Comparison of ENCODE assay signal across 29 mouse cellular contexts in the genomic region with DNA sequence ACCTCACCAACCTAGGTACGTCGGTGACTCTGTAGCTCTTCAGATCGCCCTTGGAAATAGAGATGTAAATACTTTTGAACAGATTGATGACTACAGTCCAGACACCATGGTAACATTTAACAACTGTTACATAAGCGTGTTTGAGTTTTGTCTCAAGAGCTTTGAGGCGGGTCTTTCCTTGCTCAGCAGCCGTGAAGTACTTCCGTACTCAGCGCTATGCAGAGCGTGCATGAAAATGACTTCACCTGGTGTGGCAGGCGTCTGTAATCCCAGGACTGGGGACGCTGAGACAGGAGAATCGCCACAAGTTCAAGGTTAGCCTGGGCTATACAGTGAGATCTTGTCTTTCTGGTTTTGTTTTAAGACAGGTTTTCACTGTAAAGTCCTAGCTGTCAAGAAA. TPM values are rescaled to one million over a fixed set of nuclear protein-coding genes. Genes with fewer than 3 reads are reported as not detected.
DNase-seq lines count a peak whose midpoint lies in the region; ATAC-seq and TF ChIP-seq lines count a peak whose summit lies in the region.
"Had no signal": no experiment of that assay in that cellular context is flagged by ENCODE, and none has a peak within 500 bp of the region (broad histone marks: within the 10 kb centered on the region; RNA-seq: fewer than 3 reads in every experiment).

No protein-coding gene starts in this region.

- H3K27ac ChIP-seq in lung, embryonic 14.5 days (ENCODE audit: low read depth), result no peak overlapping the region
- H3K27ac ChIP-seq in lung, postnatal 0 days (ENCODE audit: low read length), result no peak overlapping the region
- H3K27ac ChIP-seq in midbrain, embryonic 14.5 days (replicated peaks; ENCODE audit: low read depth, low read length), result no peak overlapping the region
- H3K27ac ChIP-seq in liver, embryonic 11.5 days (ENCODE audit: low read depth, low read length), result no peak overlapping the region
- H3K27ac ChIP-seq: embryonic facial prominence, embryonic 12.5 days; embryonic facial prominence, embryonic 15.5 days; gastrocnemius, adult 2 months; heart, embryonic 15.5 days; hindbrain, embryonic 14.5 days had no signal

- no peak overlapping the region for H3K9ac ChIP-seq in lung, embryonic 14.5 days
- H3K9ac ChIP-seq in lung, postnatal 0 days (replicated peaks; ENCODE audit: low read depth), result no peak overlapping the region
- H3K9ac ChIP-seq in midbrain, embryonic 14.5 days (replicated peaks; ENCODE audit: low read length), result no peak overlapping the region
- no peak overlapping the region for H3K9ac ChIP-seq in liver, embryonic 11.5 days (ENCODE audit: low read depth, low read length)
- H3K9ac ChIP-seq: embryonic facial prominence, embryonic 12.5 days; embryonic facial prominence, embryonic 15.5 days; forebrain, postnatal 0 days; heart, embryonic 12.5 days; heart, embryonic 15.5 days; hindbrain, embryonic 14.5 days had no signal

- TF ChIP-seq CTCF in lung, adult 2 months (IDR thresholded peaks at IDR 0.05; ENCODE audit: insufficient read depth, low read length), result no peak
- no peak for TF ChIP-seq CTCF in lung, embryonic 14.5 days (IDR thresholded peaks at IDR 0.05; ENCODE audit: low read depth)
- no peak for TF ChIP-seq CTCF in lung, postnatal 0 days (IDR thresholded peaks at IDR 0.05)

- no peaks in the 10 kb centered on the region for H3K9me3 ChIP-seq in lung, embryonic 14.5 days (ENCODE audit: low read depth, low read length)
- H3K9me3 ChIP-seq in lung, postnatal 0 days (ENCODE audit: low read length), result no peaks in the 10 kb centered on the region
- no peaks in the 10 kb centered on the region for H3K9me3 ChIP-seq in midbrain, embryonic 14.5 days (ENCODE audit: control insufficient read depth, low read length)
- H3K9me3 ChIP-seq in liver, embryonic 11.5 days (ENCODE audit: control insufficient read depth, low read length), result no peaks in the 10 kb centered on the region
- H3K9me3 ChIP-seq: embryonic facial prominence, embryonic 12.5 days; embryonic facial prominence, embryonic 15.5 days; heart, embryonic 12.5 days; heart, embryonic 15.5 days had no signal

- H3K4me1 ChIP-seq in lung, adult 2 months (ENCODE audit: control insufficient read depth, insufficient read depth, low read length), result no peaks in the 10 kb centered on the region
- H3K4me1 ChIP-seq in lung, embryonic 14.5 days (ENCODE audit: insufficient read depth), result no peaks in the 10 kb centered on the region
- no peaks in the 10 kb centered on the region for H3K4me1 ChIP-seq in lung, postnatal 0 days (ENCODE audit: insufficient read depth, low read depth, low read length)
- H3K4me1 ChIP-seq in midbrain, embryonic 14.5 days (ENCODE audit: control insufficient read depth, insufficient read depth, low read length), result no peaks in the 10 kb centered on the region
- no peaks in the 10 kb centered on the region for H3K4me1 ChIP-seq in liver, embryonic 11.5 days (replicated peaks; ENCODE audit: control insufficient read depth, insufficient read depth, low read length)
- H3K4me1 ChIP-seq: embryonic facial prominence, embryonic 12.5 days; embryonic facial prominence, embryonic 15.5 days; heart, embryonic 12.5 days; heart, embryonic 15.5 days had no signal

- H3K4me2 ChIP-seq in lung, embryonic 14.5 days, result no peak overlapping the region
- no peak overlapping the region for H3K4me2 ChIP-seq in lung, postnatal 0 days (replicated peaks; ENCODE audit: low read depth, low read length)
- no peak overlapping the region for H3K4me2 ChIP-seq in midbrain, embryonic 14.5 days (ENCODE audit: low read length)
- no peak overlapping the region for H3K4me2 ChIP-seq in liver, embryonic 11.5 days
- H3K4me2 ChIP-seq: embryonic facial prominence, embryonic 12.5 days; embryonic facial prominence, embryonic 15.5 days; heart, embryonic 12.5 days; heart, embryonic 15.5 days; hindbrain, embryonic 14.5 days had no signal

- peaks cover 73% of the 10 kb centered on the region for H3K36me3 ChIP-seq in lung, embryonic 14.5 days (ENCODE audit: insufficient read depth)
- no peaks in the 10 kb centered on the region for H3K36me3 ChIP-seq in lung, postnatal 0 days (ENCODE audit: insufficient read depth, low read length)
- 0 out of 2 replicates have a peak, but pooled peaks cover 4% of the 10 kb centered on the region for H3K36me3 ChIP-seq in midbrain, embryonic 14.5 days (ENCODE audit: control insufficient read depth, insufficient read depth, low read length)
- peaks cover 31% of the 10 kb centered on the region; the same call in 1 of the 2 replicates for H3K36me3 ChIP-seq in liver, embryonic 11.5 days (ENCODE audit: control insufficient read depth, insufficient read depth, low read length)

- H3K27me3 ChIP-seq in lung, embryonic 14.5 days (ENCODE audit: insufficient read depth, low read length), result no peaks in the 10 kb centered on the region
- H3K27me3 ChIP-seq in lung, postnatal 0 days (replicated peaks; ENCODE audit: insufficient read depth, low read length), result no peaks in the 10 kb centered on the region
- no peaks in the 10 kb centered on the region for H3K27me3 ChIP-seq in midbrain, embryonic 14.5 days (ENCODE audit: control insufficient read depth, insufficient read depth, low read length)
- H3K27me3 ChIP-seq in liver, embryonic 11.5 days (replicated peaks; ENCODE audit: control insufficient read depth, insufficient read depth, low read length), result no peaks in the 10 kb centered on the region
- H3K27me3 ChIP-seq: embryonic facial prominence, embryonic 12.5 days; embryonic facial prominence, embryonic 15.5 days; heart, embryonic 12.5 days; heart, embryonic 15.5 days had no signal

- no peak for TF ChIP-seq EP300 in lung, postnatal 0 days (IDR thresholded peaks at IDR 0.05)

- peak; percentile 47; the same call in 1 of the 2 replicates for ATAC-seq in lung, embryonic 14.5 days (ENCODE audit: insufficient read depth)
- peak; percentile 94 for ATAC-seq in lung, postnatal 0 days
- ATAC-seq in midbrain, embryonic 14.5 days (ENCODE audit: low FRiP score, low TSS enrichment), result no peak
- ATAC-seq in liver, embryonic 11.5 days (replicated peaks; ENCODE audit: low FRiP score), result no peak
- ATAC-seq: CD4-positive, CD25-positive, alpha-beta regulatory T cell, adult 4 months; forebrain, embryonic 14.5 days; forebrain, postnatal 0 days had no signal

- no peak overlapping the region for H3K4me3 ChIP-seq in lung, adult 2 months (replicated peaks; ENCODE audit: extremely low read depth, low read depth, low read length)
- H3K4me3 ChIP-seq in lung, embryonic 14.5 days (ENCODE audit: low read depth, low read length), result no peak overlapping the region
- no peak overlapping the region for H3K4me3 ChIP-seq in lung, postnatal 0 days (ENCODE audit: low read depth, low read length)
- no peak overlapping the region for H3K4me3 ChIP-seq in midbrain, embryonic 14.5 days (replicated peaks; ENCODE audit: low read depth, low read length)
- no peak overlapping the region for H3K4me3 ChIP-seq in liver, embryonic 11.5 days (ENCODE audit: low read depth, low read length)
- H3K4me3 ChIP-seq: embryonic facial prominence, embryonic 12.5 days; embryonic facial prominence, embryonic 15.5 days; gastrocnemius, adult 2 months; heart, embryonic 12.5 days; heart, embryonic 15.5 days had no signal

- TF ChIP-seq POLR2A in lung, adult 2 months (IDR thresholded peaks at IDR 0.05; ENCODE audit: borderline replicate concordance, extremely low read depth, low read depth, low read length), result no peak

- DNase-seq in lung, adult 2 months, result peak; percentile 19
- peak; percentile 36 for DNase-seq in lung, embryonic 14.5 days
- peak; percentile 73 for DNase-seq in lung, postnatal 0 days (ENCODE audit: low spot score)
- DNase-seq in lung, postnatal 36 days, result peak; percentile 77
- no peak for DNase-seq in midbrain, embryonic 14.5 days
- no peak for DNase-seq in right cerebral cortex, postnatal 36 days (ENCODE audit: low spot score in 2 of 2)
- DNase-seq in liver, embryonic 11.5 days (ENCODE audit: low spot score), result no peak
- DNase-seq: adrenal gland, adult 2 months; adrenal gland, postnatal 14 days; cerebellum, adult 11 months; cerebellum, adult 2 months; cerebellum, adult 9-11 months; cerebellum, postnatal 25 days; forebrain, postnatal 0 days; gastrocnemius, adult 2 months; gastrocnemius, postnatal 14 days; heart, adult 18-20 months; heart, postnatal 14 days; heart, postnatal 4 days had no signal

- WGBS in lung, adult 2 months, result 72% methylated on average over 12 of the region's 12 CpGs
- WGBS in lung, embryonic 14.5 days, result 70% methylated on average over 12 of the region's 12 CpGs
- WGBS in lung, postnatal 0 days, result 62% methylated on average over 12 of the region's 12 CpGs
- 94% methylated on average over 12 of the region's 12 CpGs for WGBS in midbrain, embryonic 14.5 days
- WGBS in liver, embryonic 11.5 days, result 93% methylated on average over 12 of the region's 12 CpGs

RNA-seq across cellular contexts. Expression of a gene that starts 13.3 kb away (rescaled TPM):
- polyA plus RNA-seq in lung, adult 2 months (2012; rRNA removed), result 0.08 and 0.19 TPM in 2 replicates
- polyA plus RNA-seq in lung, embryonic 14.5 days (2014; fragmentation: Nextera tagmentation; extraction: Ambion mirVana), result 97.5 and 106 TPM in 2 replicates
- 2.6 and 2.9 TPM in 2 replicates for polyA plus RNA-seq in lung, postnatal 0 days (2015; fragmentation: Nextera tagmentation; extraction: Ambion mirVana)
- 6.4 and 17.1 TPM in 2 replicates for polyA plus RNA-seq in midbrain, embryonic 14.5 days (2014; fragmentation: Nextera tagmentation; extraction: Ambion mirVana)
- polyA plus RNA-seq in liver, embryonic 11.5 days (2014; fragmentation: Nextera tagmentation; extraction: Ambion mirVana), result 124 and 131 TPM in 2 replicates

RNA-seq across cellular contexts. Expression of a gene that starts 26.4 kb away (rescaled TPM):
- polyA plus RNA-seq in lung, adult 2 months (2012; rRNA removed), result not detected in 2 replicates
- not detected in 2 replicates for polyA plus RNA-seq in lung, embryonic 14.5 days (2014; fragmentation: Nextera tagmentation; extraction: Ambion mirVana)
- not detected in 2 replicates for polyA plus RNA-seq in lung, postnatal 0 days (2015; fragmentation: Nextera tagmentation; extraction: Ambion mirVana)
- polyA plus RNA-seq in midbrain, embryonic 14.5 days (2014; fragmentation: Nextera tagmentation; extraction: Ambion mirVana), result not detected in 2 replicates
- 0.12 TPM in 1 of 2 replicates, not detected in the other for polyA plus RNA-seq in liver, embryonic 11.5 days (2014; fragmentation: Nextera tagmentation; extraction: Ambion mirVana)
- polyA plus RNA-seq: adrenal gland, adult 2 months; C2C12; CD4-positive, CD25-positive, alpha-beta regulatory T cell, adult 4 months; cerebellum, adult 2 months; forebrain, embryonic 14.5 days; forebrain, postnatal 0 days; frontal cortex, adult 2 months; heart, embryonic 12.5 days; hindbrain, embryonic 11.5 days; hindbrain, embryonic 14.5 days had no signal

Comparison
In these comparisons a context has a peak if more than half of its experiments do, and no peak if none do; other contexts are left out.
1. DNase-seq: peak in lung, adult 2 months (single experiment), lung, embryonic 14.5 days (single experiment), lung, postnatal 0 days (single experiment) and lung, postnatal 36 days (single experiment); none in midbrain, embryonic 14.5 days (single experiment), right cerebral cortex, postnatal 36 days (0 of 2) and liver, embryonic 11.5 days (single experiment).
2. ATAC-seq: peak in lung, embryonic 14.5 days (single experiment) and lung, postnatal 0 days (single experiment); none in midbrain, embryonic 14.5 days (single experiment) and liver, embryonic 11.5 days (single experiment).